Comparison of ENCODE assay signal across 23 mouse cellular contexts in genomic region chr17:68852171-68852966, GRCm38 (mm10). TPM values are rescaled to one million over a fixed set of nuclear protein-coding genes. Genes with fewer than 3 reads are reported as not detected.
A peak's percentile ranks its signal among the peaks of the same experiment; 100 is the strongest.
DNase-seq lines count a peak whose midpoint lies in the region; ATAC-seq and TF ChIP-seq lines count a peak whose summit lies in the region.
"Had no signal": no experiment of that assay in that cellular context is flagged by ENCODE, and none has a peak within 500 bp of the region (broad histone marks: within the 10 kb centered on the region; RNA-seq: fewer than 3 reads in every experiment).

No protein-coding gene starts in this region.

- peak; percentile 64 for TF ChIP-seq CTCF in gastrocnemius, adult 2 months (IDR thresholded peaks at IDR 0.05)
- TF ChIP-seq CTCF in left cerebral cortex, adult 2 months (IDR thresholded peaks at IDR 0.05): peak; percentile 75
- TF ChIP-seq CTCF in midbrain, postnatal 0 days (IDR thresholded peaks at IDR 0.05): peak; percentile 80

- no peaks in the 10 kb centered on the region for H3K4me1 ChIP-seq in midbrain, postnatal 0 days (ENCODE audit: insufficient read depth, low read length)
- H3K4me1 ChIP-seq in midbrain, embryonic 13.5 days (replicated peaks): no peaks in the 10 kb centered on the region
- H3K4me1 ChIP-seq: forebrain, embryonic 13.5 days; heart, embryonic 15.5 days; hindbrain, embryonic 12.5 days had no signal

- H3K9me3 ChIP-seq in midbrain, postnatal 0 days (ENCODE audit: low read length): no peaks in the 10 kb centered on the region
- no peaks in the 10 kb centered on the region for H3K9me3 ChIP-seq in midbrain, embryonic 13.5 days
- H3K9me3 ChIP-seq: forebrain, embryonic 13.5 days; heart, embryonic 15.5 days; hindbrain, embryonic 12.5 days; neural tube, embryonic 15.5 days had no signal

- DNase-seq in gastrocnemius, adult 2 months: no peak
- no peak for DNase-seq in gastrocnemius, postnatal 14 days
- DNase-seq in left cerebral cortex, adult 2 months (ENCODE audit: extremely low spot score in 1 of 2, low spot score in 2 of 2): no peak
- DNase-seq in left cerebral cortex, adult 18-20 months (ENCODE audit: low spot score in 2 of 2): no peak
- DNase-seq in midbrain, postnatal 0 days (ENCODE audit: low spot score): no peak
- no peak for DNase-seq in urinary bladder, postnatal 36 days (ENCODE audit: low spot score in 2 of 2)
- DNase-seq: adrenal gland, postnatal 36 days; B cell, adult 2 months; cerebellum, postnatal 14 days; kidney, adult 11 months; kidney, postnatal 14 days; layer of hippocampus, adult 9-11 months; lung, postnatal 14 days; right cerebral cortex, postnatal 4 days; thymus, postnatal 4 days had no signal

- no peak for ATAC-seq in midbrain, postnatal 0 days (ENCODE audit: low FRiP score)
- no peak for ATAC-seq in midbrain, embryonic 13.5 days
- no peak for ATAC-seq in cerebellum, adult (ENCODE audit: insufficient number of reproducible peaks, low FRiP score, low TSS enrichment)
- ATAC-seq: forebrain, embryonic 13.5 days had no signal

- H3K27ac ChIP-seq in gastrocnemius, adult 2 months: no peak overlapping the region
- H3K27ac ChIP-seq in left cerebral cortex, adult 2 months: no peak overlapping the region
- no peak overlapping the region for H3K27ac ChIP-seq in midbrain, postnatal 0 days (ENCODE audit: low read depth, low read length)
- no peak overlapping the region for H3K27ac ChIP-seq in midbrain, embryonic 13.5 days
- H3K27ac ChIP-seq: forebrain, embryonic 13.5 days; heart, embryonic 15.5 days; hindbrain, embryonic 12.5 days; neural tube, embryonic 15.5 days had no signal

- H3K4me2 ChIP-seq in midbrain, postnatal 0 days (ENCODE audit: low read depth, low read length, poor library complexity, severe bottlenecking): no peak overlapping the region
- no peak overlapping the region for H3K4me2 ChIP-seq in midbrain, embryonic 13.5 days (replicated peaks)
- H3K4me2 ChIP-seq: forebrain, embryonic 13.5 days; heart, embryonic 15.5 days; hindbrain, embryonic 12.5 days; midbrain, embryonic 11.5 days; neural tube, embryonic 15.5 days had no signal

- H3K27me3 ChIP-seq in midbrain, postnatal 0 days (ENCODE audit: insufficient read depth, low read length): no peaks in the 10 kb centered on the region
- no peaks in the 10 kb centered on the region for H3K27me3 ChIP-seq in midbrain, embryonic 13.5 days
- H3K27me3 ChIP-seq: forebrain, embryonic 13.5 days; hindbrain, embryonic 12.5 days; neural tube, embryonic 15.5 days had no signal

- H3K9ac ChIP-seq in midbrain, postnatal 0 days (replicated peaks; ENCODE audit: low read length, poor library complexity, severe bottlenecking): no peak overlapping the region
- no peak overlapping the region for H3K9ac ChIP-seq in midbrain, embryonic 13.5 days (replicated peaks)
- H3K9ac ChIP-seq: forebrain, embryonic 13.5 days; heart, embryonic 15.5 days; hindbrain, embryonic 12.5 days; neural tube, embryonic 15.5 days had no signal

- no peak overlapping the region for H3K4me3 ChIP-seq in gastrocnemius, adult 2 months
- no peak overlapping the region for H3K4me3 ChIP-seq in left cerebral cortex, adult 2 months
- no peak overlapping the region for H3K4me3 ChIP-seq in midbrain, postnatal 0 days (ENCODE audit: low read depth, low read length)
- H3K4me3 ChIP-seq in midbrain, embryonic 13.5 days (replicated peaks): no peak overlapping the region
- H3K4me3 ChIP-seq: forebrain, embryonic 13.5 days; heart, embryonic 15.5 days; hindbrain, embryonic 12.5 days; myocyte; neural tube, embryonic 15.5 days had no signal

- no peaks in the 10 kb centered on the region for H3K36me3 ChIP-seq in midbrain, postnatal 0 days (ENCODE audit: insufficient read depth, low read length)
- no peaks in the 10 kb centered on the region for H3K36me3 ChIP-seq in midbrain, embryonic 13.5 days
- H3K36me3 ChIP-seq: heart, embryonic 15.5 days; hindbrain, embryonic 12.5 days; neural tube, embryonic 15.5 days had no signal

- intact Hi-C loops in gastrocnemius, adult 2 months (cut with DNase I): loop anchor here (5.0 kb wide), 1 partner anchor 675 kb away; no protein-coding TSS in a partner anchor
- intact Hi-C loops in gastrocnemius, postnatal 14 days (cut with DNase I; ENCODE audit: low total_unique reads): loop anchor here (2.0 kb wide), 1 partner anchor 676 kb away; no protein-coding TSS in a partner anchor
- intact Hi-C loops in left cerebral cortex, adult 2 months (cut with DNase I): loop anchor here (1.0 kb wide), 2 partner anchors 567 to 675 kb away; no protein-coding TSS in a partner anchor

- 60% methylated on average over 7 of the region's 7 CpGs for WGBS in midbrain, postnatal 0 days
- 76% methylated on average over 7 of the region's 7 CpGs for WGBS in midbrain, embryonic 13.5 days

RNA-seq across cellular contexts. Expression of gene Tmem200c, which starts 25.9 kb away (rescaled TPM):
- total RNA-seq in gastrocnemius, adult 2 months (2021): under 1 TPM; 0.17 to 0.31 TPM
- under 1 TPM; 0.27 to 0.49 TPM for total RNA-seq in gastrocnemius, postnatal 14 days (2021)
- total RNA-seq in left cerebral cortex, adult 2 months (2021): 10 to 100 TPM; 20.3 to 21.1 TPM
- 10 to 100 TPM; 16.8 to 18.4 TPM for total RNA-seq in left cerebral cortex, adult 18-20 months (2021)
- 13.2 and 14.8 TPM in 2 replicates for total RNA-seq in midbrain, postnatal 0 days (2014; rRNA removed)
- 1.8 and 1.9 TPM in 2 replicates for polyA plus RNA-seq in midbrain, postnatal 0 days (2015; fragmentation: Nextera tagmentation; extraction: Ambion mirVana)
- polyA plus RNA-seq in midbrain, embryonic 13.5 days (2015; fragmentation: Nextera tagmentation; extraction: Ambion mirVana): 2.0 and 2.8 TPM in 2 replicates
